Comparison of ENCODE assay signal across 26 mouse cellular contexts in the genomic region with DNA sequence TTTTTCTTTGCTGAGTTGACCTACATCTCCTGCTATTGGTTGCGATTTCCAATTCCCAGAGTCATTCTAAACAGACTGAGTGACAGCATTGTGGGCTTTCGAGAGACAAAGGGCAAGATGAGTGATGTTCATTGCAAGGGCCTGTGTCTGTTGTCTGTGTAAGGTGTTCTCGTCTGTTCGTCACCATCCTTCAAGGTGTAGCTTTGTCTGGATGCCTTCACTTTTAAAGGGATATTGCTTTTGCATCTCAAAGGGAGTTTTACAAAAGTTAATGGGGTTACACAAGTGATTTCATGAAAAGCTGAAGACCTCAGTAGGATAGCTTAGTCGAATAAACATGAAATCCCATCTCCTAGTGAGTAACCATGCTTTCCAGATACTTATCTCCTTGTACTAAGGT.
"Had no signal": no experiment of that assay in that cellular context is flagged by ENCODE, and none has a peak within 500 bp of the region (broad histone marks: within the 10 kb centered on the region; RNA-seq: fewer than 3 reads in every experiment).

No protein-coding gene starts in this region.

- ATAC-seq: forebrain, embryonic 13.5 days; forebrain, embryonic 14.5 days; forebrain, embryonic 15.5 days; forebrain, embryonic 16.5 days; forebrain, postnatal 0 days had no signal

- H3K36me3 ChIP-seq: embryonic facial prominence, embryonic 10.5 days; embryonic facial prominence, embryonic 12.5 days; embryonic facial prominence, embryonic 13.5 days; embryonic facial prominence, embryonic 15.5 days; forebrain, embryonic 10.5 days; forebrain, embryonic 12.5 days; forebrain, embryonic 15.5 days; heart, embryonic 10.5 days had no signal

- H3K4me3 ChIP-seq: embryonic facial prominence, embryonic 10.5 days; embryonic facial prominence, embryonic 12.5 days; embryonic facial prominence, embryonic 13.5 days; embryonic facial prominence, embryonic 15.5 days; erythroblast, embryonic 14.5 days; forebrain, embryonic 10.5 days; forebrain, embryonic 12.5 days; forebrain, embryonic 13.5 days; forebrain, embryonic 15.5 days; gastrocnemius, adult 2 months; heart, adult 2 months; heart, embryonic 10.5 days had no signal

- H3K27ac ChIP-seq: embryonic facial prominence, embryonic 10.5 days; embryonic facial prominence, embryonic 12.5 days; embryonic facial prominence, embryonic 13.5 days; embryonic facial prominence, embryonic 15.5 days; forebrain, embryonic 10.5 days; forebrain, embryonic 12.5 days; forebrain, embryonic 13.5 days; forebrain, embryonic 15.5 days; gastrocnemius, adult 2 months; heart, adult 2 months; heart, embryonic 10.5 days had no signal

- H3K27me3 ChIP-seq: embryonic facial prominence, embryonic 12.5 days; embryonic facial prominence, embryonic 13.5 days; embryonic facial prominence, embryonic 15.5 days; forebrain, embryonic 12.5 days; forebrain, embryonic 13.5 days; forebrain, embryonic 15.5 days had no signal

- H3K9ac ChIP-seq: embryonic facial prominence, embryonic 12.5 days; embryonic facial prominence, embryonic 13.5 days; embryonic facial prominence, embryonic 15.5 days; forebrain, embryonic 12.5 days; forebrain, embryonic 13.5 days; forebrain, embryonic 15.5 days; forebrain, postnatal 0 days had no signal

- H3K9me3 ChIP-seq: embryonic facial prominence, embryonic 10.5 days; embryonic facial prominence, embryonic 12.5 days; embryonic facial prominence, embryonic 13.5 days; embryonic facial prominence, embryonic 15.5 days; forebrain, embryonic 10.5 days; forebrain, embryonic 12.5 days; forebrain, embryonic 13.5 days; forebrain, embryonic 15.5 days; heart, embryonic 10.5 days had no signal

- H3K4me1 ChIP-seq: embryonic facial prominence, embryonic 10.5 days; embryonic facial prominence, embryonic 12.5 days; embryonic facial prominence, embryonic 13.5 days; embryonic facial prominence, embryonic 15.5 days; forebrain, embryonic 10.5 days; forebrain, embryonic 12.5 days; forebrain, embryonic 13.5 days; forebrain, embryonic 15.5 days; heart, embryonic 10.5 days had no signal

- H3K4me2 ChIP-seq: embryonic facial prominence, embryonic 12.5 days; embryonic facial prominence, embryonic 13.5 days; embryonic facial prominence, embryonic 15.5 days; forebrain, embryonic 12.5 days; forebrain, embryonic 13.5 days; forebrain, embryonic 15.5 days; heart, embryonic 11.5 days had no signal

- DNase-seq: cerebellum, postnatal 10 days; cerebellum, postnatal 14 days; cerebellum, postnatal 25 days; cerebellum, postnatal 36 days; embryo, embryonic 11 days; forebrain, postnatal 0 days; gastrocnemius, adult 2 months; gastrocnemius, postnatal 10 days; gastrocnemius, postnatal 25 days; gastrocnemius, postnatal 36 days; heart, adult 11 months; heart, adult 18-20 months; heart, adult 2 months had no signal
